Mouse (Mus musculus): ENCODE results near the gene Nampt. TPM values are rescaled to one million over a fixed set of nuclear protein-coding genes. Genes with fewer than 3 reads are reported as not detected.

Nampt gene
- 29.8 and 30.2 TPM in 2 replicates for polyA plus RNA-seq (2012; rRNA removed)

- TF ChIP-seq CTCF (IDR thresholded peaks at IDR 0.05; ENCODE audit: borderline replicate concordance, insufficient read depth, low read depth, low read length), result no peak
- no peak for TF ChIP-seq POLR2A (IDR thresholded peaks at IDR 0.05; ENCODE audit: borderline replicate concordance, insufficient read depth, low read length)
- Histone ChIP-seq H3K4me1 (ENCODE audit: control insufficient read depth, insufficient read depth, low read length) (no peaks in the 10 kb centered on the region; the same call in 1 of the 2 replicates), H3K27me3 (ENCODE audit: control insufficient read depth, insufficient read depth, low read length) (no peaks in the 10 kb centered on the region), H3K27ac (ENCODE audit: insufficient read depth, low read length) (peak within 1 kb of the TSS; percentile 99), H3K4me3 (replicated peaks; ENCODE audit: insufficient read depth, low read depth, low read length) (peak within 1 kb of the TSS; percentile 100)
- no peak for DNase-seq
- 2% methylated on average over 5 of the region's 5 CpGs for WGBS
Observed at GRCm38 (mm10) chr12:32819416-32819815, at the start of gene Nampt. TSS of gene Nampt (plus strand) at chr12:32819545.

GRCm38 (mm10) chr12:32770766-32771165 lies 48.6 kb upstream of the Nampt start:
- no peak overlapping the region for H3K27ac ChIP-seq (ENCODE audit: insufficient read depth, low read length)
- TF ChIP-seq CTCF (IDR thresholded peaks at IDR 0.05; ENCODE audit: borderline replicate concordance, insufficient read depth, low read depth, low read length), result no peak
- TF ChIP-seq POLR2A (IDR thresholded peaks at IDR 0.05; ENCODE audit: borderline replicate concordance, insufficient read depth, low read length), result no peak
- H3K4me3 ChIP-seq (replicated peaks; ENCODE audit: insufficient read depth, low read depth, low read length), result no peak overlapping the region
- no peaks in the 10 kb centered on the region; the same call in 1 of the 2 replicates for H3K27me3 ChIP-seq (ENCODE audit: control insufficient read depth, insufficient read depth, low read length)
- 90% methylated on average over 4 of the region's 4 CpGs for WGBS
- peaks cover 6% of the 10 kb centered on the region; the same call in 1 of the 2 replicates for H3K4me1 ChIP-seq (ENCODE audit: control insufficient read depth, insufficient read depth, low read length)
- no peak for DNase-seq

DNA sequence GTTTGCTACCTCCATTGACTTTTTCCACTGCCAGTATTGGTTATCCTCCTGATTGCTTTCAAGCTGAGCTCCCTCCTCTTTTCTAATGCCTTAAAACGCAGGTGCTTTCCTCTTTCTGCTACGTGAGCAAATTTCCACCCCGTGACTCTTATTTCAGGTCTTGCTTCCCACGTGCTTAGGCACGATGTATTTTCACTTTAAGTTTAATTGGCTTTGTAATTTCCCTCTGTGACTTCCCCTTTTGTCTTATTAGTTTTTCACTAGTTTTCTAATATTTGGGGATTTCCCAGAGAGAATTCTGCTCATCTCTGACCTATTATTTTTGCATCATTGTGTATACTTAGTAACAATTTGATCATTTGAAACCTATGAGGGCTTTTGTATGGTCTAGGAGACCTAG lies 44.8 kb upstream of the Nampt start:
- no peak overlapping the region for H3K27ac ChIP-seq (ENCODE audit: insufficient read depth, low read length)
- DNase-seq, result no peak
- TF ChIP-seq POLR2A (IDR thresholded peaks at IDR 0.05; ENCODE audit: borderline replicate concordance, insufficient read depth, low read length) (no peak), CTCF (IDR thresholded peaks at IDR 0.05; ENCODE audit: borderline replicate concordance, insufficient read depth, low read depth, low read length) (no peak)
- WGBS, result 90% methylated on average over 5 of the region's 5 CpGs
- H3K4me3 ChIP-seq (replicated peaks; ENCODE audit: insufficient read depth, low read depth, low read length), result no peak overlapping the region
- H3K27me3 ChIP-seq (ENCODE audit: control insufficient read depth, insufficient read depth, low read length), result no peaks in the 10 kb centered on the region; the same call in 1 of the 2 replicates
- no peaks in the 10 kb centered on the region for H3K4me1 ChIP-seq (ENCODE audit: control insufficient read depth, insufficient read depth, low read length)

DNA sequence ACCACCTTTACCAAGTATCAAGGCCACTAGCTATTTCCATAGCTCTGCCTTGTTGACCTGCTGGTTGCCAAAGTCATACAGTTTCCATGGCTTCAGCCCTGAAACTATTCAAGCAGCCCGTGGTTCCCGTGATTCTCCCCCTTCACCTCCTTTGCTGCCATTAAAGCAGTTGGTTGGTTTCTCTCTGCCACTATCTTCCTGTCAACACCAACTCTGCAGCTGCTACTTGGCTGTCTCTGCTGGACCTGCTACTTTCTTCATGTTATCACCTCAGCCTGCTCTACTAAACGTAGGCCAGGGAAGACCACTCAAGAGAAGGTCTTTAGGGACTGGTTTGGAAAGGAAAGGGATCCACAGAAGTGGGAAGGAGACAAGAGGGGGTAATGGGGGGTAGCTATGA lies 30.3 kb upstream of the Nampt start:
- no peaks in the 10 kb centered on the region for H3K27me3 ChIP-seq (ENCODE audit: control insufficient read depth, insufficient read depth, low read length)
- H3K4me1 ChIP-seq (ENCODE audit: control insufficient read depth, insufficient read depth, low read length), result no peaks in the 10 kb centered on the region
- no peak overlapping the region for H3K27ac ChIP-seq (ENCODE audit: insufficient read depth, low read length)
- DNase-seq, result no peak
- 44% methylated on average over 3 of the region's 3 CpGs for WGBS
- no peak overlapping the region for H3K4me3 ChIP-seq (replicated peaks; ENCODE audit: insufficient read depth, low read depth, low read length)
- TF ChIP-seq CTCF (IDR thresholded peaks at IDR 0.05; ENCODE audit: borderline replicate concordance, insufficient read depth, low read depth, low read length) (no peak), POLR2A (IDR thresholded peaks at IDR 0.05; ENCODE audit: borderline replicate concordance, insufficient read depth, low read length) (no peak)

DNA sequence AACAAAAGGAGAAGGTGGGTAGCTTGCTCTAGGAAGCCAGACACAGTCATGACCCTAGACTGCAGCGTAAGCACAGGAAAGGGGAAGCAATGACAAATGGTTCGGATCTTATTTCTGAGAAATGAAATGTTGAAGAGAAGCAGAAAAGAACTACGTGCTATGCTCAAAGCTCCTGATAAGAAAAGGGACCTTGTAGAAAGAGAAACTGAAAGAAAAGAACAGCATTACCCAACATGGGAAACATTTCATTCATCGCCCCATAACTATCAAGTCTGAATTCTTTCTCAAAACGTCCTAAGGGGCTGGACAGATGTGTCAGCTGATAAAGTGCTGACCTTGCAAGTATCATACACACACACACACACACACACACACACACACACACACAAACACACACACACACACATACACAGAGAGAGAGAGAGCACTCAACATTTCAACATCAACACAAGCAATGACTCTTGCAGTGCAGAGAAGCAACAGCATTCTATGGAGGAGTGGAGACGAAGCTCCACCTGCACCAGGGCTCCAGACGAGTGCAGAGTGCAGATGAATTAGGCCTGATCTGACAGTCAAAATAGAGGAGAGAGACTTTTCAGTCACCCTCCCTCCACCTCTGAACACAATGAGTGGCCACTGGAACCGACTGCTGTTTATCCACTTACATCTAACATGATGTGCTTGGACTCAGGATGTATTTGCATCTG lies 23.4 kb upstream of the Nampt start:
- no peak for DNase-seq
- no peaks in the 10 kb centered on the region for H3K27me3 ChIP-seq (ENCODE audit: control insufficient read depth, insufficient read depth, low read length)
- no peak overlapping the region for H3K4me3 ChIP-seq (replicated peaks; ENCODE audit: insufficient read depth, low read depth, low read length)
- no peaks in the 10 kb centered on the region for H3K4me1 ChIP-seq (ENCODE audit: control insufficient read depth, insufficient read depth, low read length)
- no peak overlapping the region for H3K27ac ChIP-seq (ENCODE audit: insufficient read depth, low read length)
- no peak for TF ChIP-seq CTCF (IDR thresholded peaks at IDR 0.05; ENCODE audit: borderline replicate concordance, insufficient read depth, low read depth, low read length)
- TF ChIP-seq POLR2A (IDR thresholded peaks at IDR 0.05; ENCODE audit: borderline replicate concordance, insufficient read depth, low read length), result no peak
- 76% methylated on average over 8 of the region's 8 CpGs for WGBS

GRCm38 (mm10) chr12:32797438-32797837 lies 21.9 kb upstream of the Nampt start:
- no peak overlapping the region for H3K27ac ChIP-seq (ENCODE audit: insufficient read depth, low read length)
- no peak for DNase-seq
- H3K4me3 ChIP-seq (replicated peaks; ENCODE audit: insufficient read depth, low read depth, low read length), result no peak overlapping the region
- WGBS, result 85% methylated on average over 3 of the region's 3 CpGs
- TF ChIP-seq CTCF (IDR thresholded peaks at IDR 0.05; ENCODE audit: borderline replicate concordance, insufficient read depth, low read depth, low read length) (no peak), POLR2A (IDR thresholded peaks at IDR 0.05; ENCODE audit: borderline replicate concordance, insufficient read depth, low read length) (no peak)
- no peaks in the 10 kb centered on the region for H3K27me3 ChIP-seq (ENCODE audit: control insufficient read depth, insufficient read depth, low read length)
- H3K4me1 ChIP-seq (ENCODE audit: control insufficient read depth, insufficient read depth, low read length), result no peaks in the 10 kb centered on the region

- 89% methylated on average over 7 of the region's 7 CpGs for WGBS
- H3K4me1 ChIP-seq (ENCODE audit: control insufficient read depth, insufficient read depth, low read length), result no peaks in the 10 kb centered on the region
Observed at GRCm38 (mm10) chr12:32801078-32801477, 18.3 kb upstream of the Nampt start.

DNA sequence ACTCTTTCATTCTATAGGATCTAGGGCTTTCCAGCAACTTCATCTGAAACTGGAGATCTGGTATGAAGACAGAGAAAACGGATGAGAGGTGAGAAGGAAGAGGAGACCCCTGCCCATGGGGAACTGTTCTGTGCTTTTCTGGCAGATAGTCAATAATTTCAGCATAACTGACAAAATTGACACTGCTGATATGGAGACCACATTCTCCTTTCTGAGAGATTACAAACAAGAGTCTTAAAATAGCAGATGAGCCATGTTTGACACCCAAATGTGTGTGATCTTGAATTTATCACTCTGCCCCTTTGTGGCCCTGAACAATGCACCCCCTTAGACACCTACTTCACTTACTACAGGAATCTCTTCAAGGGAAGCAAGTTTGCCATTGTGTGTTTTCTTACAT lies 13.8 kb upstream of the Nampt start:
- Histone ChIP-seq H3K27ac (ENCODE audit: insufficient read depth, low read length) (no peak overlapping the region), H3K4me1 (ENCODE audit: control insufficient read depth, insufficient read depth, low read length) (no peaks in the 10 kb centered on the region), H3K27me3 (ENCODE audit: control insufficient read depth, insufficient read depth, low read length) (no peaks in the 10 kb centered on the region), H3K4me3 (replicated peaks; ENCODE audit: insufficient read depth, low read depth, low read length) (no peak overlapping the region)
- no peak for DNase-seq
- 77% methylated on average over 1 of the region's 1 CpGs for WGBS
- TF ChIP-seq POLR2A (IDR thresholded peaks at IDR 0.05; ENCODE audit: borderline replicate concordance, insufficient read depth, low read length) (no peak), CTCF (IDR thresholded peaks at IDR 0.05; ENCODE audit: borderline replicate concordance, insufficient read depth, low read depth, low read length) (no peak)

More at GRCm38 (mm10) chr12:32801078-32801477, 18.3 kb upstream of the Nampt start:
- no peak overlapping the region for H3K27ac ChIP-seq (ENCODE audit: insufficient read depth, low read length)
- H3K4me3 ChIP-seq (replicated peaks; ENCODE audit: insufficient read depth, low read depth, low read length), result no peak overlapping the region
- DNase-seq, result no peak
- no peaks in the 10 kb centered on the region for H3K27me3 ChIP-seq (ENCODE audit: control insufficient read depth, insufficient read depth, low read length)
- no peak for TF ChIP-seq CTCF (IDR thresholded peaks at IDR 0.05; ENCODE audit: borderline replicate concordance, insufficient read depth, low read depth, low read length)
- TF ChIP-seq POLR2A (IDR thresholded peaks at IDR 0.05; ENCODE audit: borderline replicate concordance, insufficient read depth, low read length), result no peak
